Mouse (Mus musculus) testis, postnatal 10 days (tissue): ENCODE measurements around the gene Klhl8.

ENCODE experiments used
- DNase-seq: peaks from one replicate; pipeline ENCODE4 v3.0.0; 2021; ENCODE audit warnings: low spot score

Klhl8 gene

DNA sequence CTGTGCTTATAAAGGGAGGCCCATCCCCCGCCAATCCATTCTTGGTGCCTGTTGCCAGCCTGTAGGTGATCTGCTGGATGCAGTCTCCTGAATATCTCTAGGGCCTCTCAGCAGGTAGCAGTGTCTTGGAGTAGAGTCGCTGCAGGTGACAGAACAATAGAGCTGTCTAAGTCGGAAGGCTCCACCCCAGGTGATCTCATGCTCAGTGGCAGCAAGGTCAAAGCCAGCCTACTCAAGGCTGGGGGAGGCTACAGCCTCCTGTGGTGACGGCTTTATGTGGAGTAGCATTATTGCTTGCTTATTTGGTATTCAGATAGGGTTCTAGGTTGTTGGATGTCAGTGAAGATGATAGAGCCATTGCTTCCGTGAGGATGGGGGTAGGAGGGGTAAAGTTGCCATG is 97.8 kb downstream of the Klhl8 start:
- no peak for DNase-seq
